Comparison of ENCODE assay signal across 8 mouse cellular contexts in the genomic region with DNA sequence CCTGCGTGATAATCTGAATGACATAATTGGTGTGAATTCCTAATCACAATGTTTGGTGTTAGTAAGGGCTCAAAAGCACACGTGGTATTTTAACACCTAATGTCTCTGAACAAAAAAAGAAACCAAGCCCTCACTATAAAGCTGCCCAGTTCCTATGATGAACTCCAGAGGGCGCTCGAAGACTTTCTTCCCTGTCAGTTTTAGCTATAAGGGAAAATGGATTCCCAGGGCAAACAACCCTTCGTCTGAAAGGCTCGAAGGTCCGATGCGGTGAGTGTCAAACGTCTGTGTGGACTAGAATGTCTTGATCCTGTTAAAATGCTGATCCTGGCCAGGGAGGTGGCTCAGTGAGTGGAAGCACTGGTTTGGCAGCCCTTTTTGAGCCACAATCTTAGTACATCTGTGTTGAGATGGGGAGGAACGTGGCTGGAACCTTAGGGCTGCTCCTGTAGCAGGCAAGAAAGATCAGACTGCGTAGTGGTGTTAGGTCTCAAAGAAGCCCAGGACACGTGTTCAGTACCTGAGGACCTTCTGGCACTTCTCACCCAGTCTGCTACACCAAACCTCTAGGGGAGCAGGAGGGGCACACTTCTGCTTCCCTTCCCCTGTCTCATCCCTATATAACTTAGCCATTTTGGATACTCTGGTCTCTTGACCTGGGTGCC.
DNase-seq lines count a peak whose midpoint lies in the region; ATAC-seq lines count a peak whose summit lies in the region.

No protein-coding gene starts in this region.

- peak overlapping the region; percentile 52 for H3K4me2 ChIP-seq in hindbrain, embryonic 14.5 days (replicated peaks)

- H3K36me3 ChIP-seq in hindbrain, embryonic 14.5 days (replicated peaks; ENCODE audit: control insufficient read depth, insufficient read depth) = no peaks in the 10 kb centered on the region

- 16% methylated on average over 12 of the region's 12 CpGs for WGBS in hindbrain, embryonic 14.5 days

- H3K4me1 ChIP-seq in hindbrain, embryonic 14.5 days (replicated peaks; ENCODE audit: control insufficient read depth, insufficient read depth, low read length) = 0 out of 2 replicates have a peak, but pooled peaks cover 3% of the 10 kb centered on the region

- no peaks in the 10 kb centered on the region for H3K9me3 ChIP-seq in hindbrain, embryonic 14.5 days (ENCODE audit: control insufficient read depth, low read length)

- H3K27me3 ChIP-seq in hindbrain, embryonic 14.5 days (ENCODE audit: control insufficient read depth, insufficient read depth, low read length) = no peaks in the 10 kb centered on the region

- peak; percentile 64; the same call in 1 of the 2 replicates for ATAC-seq in hindbrain, embryonic 14.5 days (ENCODE audit: low FRiP score)

- H3K9ac ChIP-seq in hindbrain, embryonic 14.5 days = peak overlapping the region; percentile 52

- peak; percentile 77 for DNase-seq in Muller cell, postnatal 12 days (ENCODE audit: inconsistent ontology term)
- DNase-seq in cerebellum, adult 9-10 months = peak; percentile 88
- peak; percentile 75 to 85 for DNase-seq in frontal cortex, postnatal 25 days (ENCODE audit: low spot score in 2 of 2)
- peak; percentile 89 for DNase-seq in hindbrain, embryonic 14.5 days (ENCODE audit: low spot score)
- peak; percentile 71 to 86 for DNase-seq in layer of hippocampus, postnatal 25 days (ENCODE audit: extremely low spot score in 1 of 2, low spot score in 1 of 2)
- peak; percentile 82 for DNase-seq in lung, postnatal 25 days (ENCODE audit: low spot score)
- DNase-seq in retina, embryonic 14.5 days (ENCODE audit: low spot score) = peak; percentile 94
- DNase-seq in thymus, postnatal 4 days = peak; percentile 79

- no peak overlapping the region for H3K27ac ChIP-seq in hindbrain, embryonic 14.5 days

- peak overlapping the region; percentile 16; the same call in 1 of the 2 replicates for H3K4me3 ChIP-seq in hindbrain, embryonic 14.5 days (replicated peaks; ENCODE audit: low read length)
